ENCODE assay signal across 8 mouse cellular contexts in the genomic region with DNA sequence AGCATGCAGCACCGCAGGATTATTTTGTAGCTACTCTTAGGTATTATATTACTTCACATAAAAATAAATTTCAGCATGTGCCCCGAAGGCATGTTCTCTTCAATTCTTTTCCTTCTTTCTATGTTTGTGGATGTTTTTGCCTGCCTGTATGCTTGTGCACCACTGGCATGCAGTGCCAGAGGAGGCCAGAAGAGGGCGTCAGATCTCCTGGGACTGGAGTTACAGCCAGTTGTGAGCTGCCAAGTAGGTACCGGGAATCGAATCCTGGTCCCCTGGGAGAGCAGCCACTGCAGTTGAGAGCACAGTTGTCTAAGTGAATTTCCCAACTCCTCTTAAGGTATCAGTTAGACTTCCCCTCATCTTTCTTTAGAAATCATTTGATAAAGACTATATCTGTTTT. TPM values are rescaled to one million over a fixed set of nuclear protein-coding genes. Genes with fewer than 3 reads are reported as not detected.
DNase-seq lines count a peak whose midpoint lies in the region; ATAC-seq and TF ChIP-seq lines count a peak whose summit lies in the region.

No protein-coding gene starts in this region.

- ATAC-seq in embryonic facial prominence, embryonic 14.5 days (ENCODE audit: low read depth): no peak

- H3K4me3 ChIP-seq in cerebellum, adult 2 months (replicated peaks; ENCODE audit: insufficient read depth, low read depth, low read length): no peak overlapping the region
- no peak overlapping the region for H3K4me3 ChIP-seq in lung, adult 2 months (replicated peaks; ENCODE audit: extremely low read depth, low read depth, low read length)
- no peak overlapping the region for H3K4me3 ChIP-seq in embryonic facial prominence, embryonic 14.5 days (ENCODE audit: low read depth, low read length)

- H3K9me3 ChIP-seq in embryonic facial prominence, embryonic 14.5 days (ENCODE audit: control insufficient read depth, low read length): no peaks in the 10 kb centered on the region

- H3K9ac ChIP-seq in embryonic facial prominence, embryonic 14.5 days (ENCODE audit: low read depth, low read length): no peak overlapping the region

- peaks cover 14% of the 10 kb centered on the region; the same call in 1 of the 2 replicates for H3K36me3 ChIP-seq in embryonic facial prominence, embryonic 14.5 days (ENCODE audit: control insufficient read depth, insufficient read depth, low read length)

- H3K27me3 ChIP-seq in cerebellum, adult 2 months (ENCODE audit: control insufficient read depth, insufficient read depth, low read length): no peaks in the 10 kb centered on the region
- no peaks in the 10 kb centered on the region for H3K27me3 ChIP-seq in embryonic facial prominence, embryonic 14.5 days (replicated peaks; ENCODE audit: control insufficient read depth, insufficient read depth, low read length)

- peak; percentile 31 to 54 for DNase-seq in cerebellum, adult 2 months
- DNase-seq in cerebellum, adult 8-10 months: no peak
- DNase-seq in lung, adult 2 months: no peak
- DNase-seq in lung, postnatal 14 days: no peak
- no peak for DNase-seq in embryonic facial prominence, embryonic 14.5 days (ENCODE audit: low spot score)
- peak; percentile 56 for DNase-seq in naive thymus-derived CD4-positive, alpha-beta T cell, adult 2 months (ENCODE audit: low read depth)
- no peak for DNase-seq in frontal cortex, adult 2 months (ENCODE audit: extremely low spot score in 1 of 2, low spot score in 1 of 2)
- DNase-seq in urinary bladder, postnatal 10 days (ENCODE audit: low spot score): no peak

- no peak overlapping the region for H3K27ac ChIP-seq in cerebellum, adult 2 months (ENCODE audit: insufficient read depth, low read length)
- 0 out of 2 replicates have a peak overlapping the region, but pooled peaks have one; percentile 98 for H3K27ac ChIP-seq in embryonic facial prominence, embryonic 14.5 days (replicated peaks; ENCODE audit: low read depth, low read length)

- H3K4me2 ChIP-seq in embryonic facial prominence, embryonic 14.5 days (ENCODE audit: low read depth, low read length): no peak overlapping the region

- TF ChIP-seq POLR2A in cerebellum, adult 2 months (IDR thresholded peaks at IDR 0.05; ENCODE audit: borderline replicate concordance, insufficient read depth, low read length): no peak
- no peak for TF ChIP-seq POLR2A in lung, adult 2 months (IDR thresholded peaks at IDR 0.05; ENCODE audit: borderline replicate concordance, extremely low read depth, low read depth, low read length)

- peak; percentile 37; the same call in 1 of the 2 replicates for TF ChIP-seq CTCF in cerebellum, adult 2 months (IDR thresholded peaks at IDR 0.05; ENCODE audit: borderline replicate concordance, insufficient read depth, low read depth, low read length)
- peak; percentile 29; the same call in 1 of the 2 replicates for TF ChIP-seq CTCF in lung, adult 2 months (IDR thresholded peaks at IDR 0.05; ENCODE audit: insufficient read depth, low read length)

- H3K4me1 ChIP-seq in cerebellum, adult 2 months (ENCODE audit: control insufficient read depth, insufficient read depth, low read length): peaks cover 18% of the 10 kb centered on the region
- peaks cover 23% of the 10 kb centered on the region for H3K4me1 ChIP-seq in lung, adult 2 months (ENCODE audit: control insufficient read depth, insufficient read depth, low read length)
- H3K4me1 ChIP-seq in embryonic facial prominence, embryonic 14.5 days (ENCODE audit: control insufficient read depth, insufficient read depth, low read length): peaks cover 38% of the 10 kb centered on the region

- 88% methylated on average over 5 of the region's 5 CpGs for WGBS in cerebellum, adult 2 months
- 91% methylated on average over 5 of the region's 5 CpGs for WGBS in lung, adult 2 months
- WGBS in embryonic facial prominence, embryonic 14.5 days: 80% methylated on average over 5 of the region's 5 CpGs

RNA-seq across cellular contexts. Expression of a gene that starts 1.6 kb away (rescaled TPM):
- 124 and 137 TPM in 2 replicates for polyA plus RNA-seq in cerebellum, adult 2 months (2012; rRNA removed)
- 123 and 133 TPM in 2 replicates for polyA plus RNA-seq in lung, adult 2 months (2012; rRNA removed)
- polyA plus RNA-seq in embryonic facial prominence, embryonic 14.5 days (2014; fragmentation: Nextera tagmentation; extraction: Ambion mirVana): 43.8 and 45.4 TPM in 2 replicates
- polyA plus RNA-seq in frontal cortex, adult 2 months (2012; rRNA removed): 214 and 229 TPM in 2 replicates

Comparison
In these comparisons a context has a peak if more than half of its experiments do, and no peak if none do; other contexts are left out.
1. DNase-seq: peak in cerebellum, adult 2 months (2 of 2) and naive thymus-derived CD4-positive, alpha-beta T cell, adult 2 months (single experiment); none in cerebellum, adult 8-10 months (single experiment), lung, adult 2 months (single experiment), lung, postnatal 14 days (single experiment), embryonic facial prominence, embryonic 14.5 days (single experiment), frontal cortex, adult 2 months (0 of 2) and urinary bladder, postnatal 10 days (single experiment).